Mouse (Mus musculus) lung, adult 18-20 months (tissue): ENCODE data around the gene Lmna.

Experiments used
- DNase-seq, 2 experiments: peaks; one replicate each; pipeline ENCODE4 v3.0.0; 2022; ENCODE audit warnings: mixed read lengths in 2 of 2

The Lmna gene

GRCm38 (mm10) chr3:88467116-88467824 is 42.5 kb downstream of the Lmna start:
- peak; percentile 82 to 87 for DNase-seq

GRCm38 (mm10) chr3:88465127-88465526 is 44.6 kb downstream of the Lmna start:
- no peak for DNase-seq

GRCm38 (mm10) chr3:88464425-88464824 is 45.3 kb downstream of the Lmna start:
- no peak for DNase-seq

- DNase-seq: no peak
Measured at GRCm38 (mm10) chr3:88460983-88461696, 48.6 kb downstream of the Lmna start, which contains the start of gene Sema4a. TSS of gene Sema4a (minus strand) at chr3:88461182.

- no peak for DNase-seq
Measured at GRCm38 (mm10) chr3:88460029-88460428, 49.7 kb downstream of the Lmna start.

- no peak for DNase-seq
Measured at GRCm38 (mm10) chr3:88458778-88459219, 51.0 kb downstream of the Lmna start.

GRCm38 (mm10) chr3:88456746-88457532 is 52.8 kb downstream of the Lmna start:
- DNase-seq: no peak

GRCm38 (mm10) chr3:88456313-88456712 is 53.4 kb downstream of the Lmna start:
- DNase-seq: peak in 1 of 2 experiments; percentile 61

GRCm38 (mm10) chr3:88455588-88456264 is 54.0 kb downstream of the Lmna start:
- DNase-seq: peak; percentile 85 to 89

- no peak for DNase-seq
Measured at GRCm38 (mm10) chr3:88454762-88455587, 54.8 kb downstream of the Lmna start.

GRCm38 (mm10) chr3:88453986-88454385 is 55.8 kb downstream of the Lmna start:
- DNase-seq: no peak

- DNase-seq: no peak
Measured at GRCm38 (mm10) chr3:88453369-88453768, 56.4 kb downstream of the Lmna start.

- DNase-seq: no peak
Measured at GRCm38 (mm10) chr3:88452716-88453115, 57.0 kb downstream of the Lmna start.

GRCm38 (mm10) chr3:88452246-88452645 is 57.5 kb downstream of the Lmna start:
- no peak for DNase-seq

- no peak for DNase-seq
Measured at GRCm38 (mm10) chr3:88450379-88451131, 59.2 kb downstream of the Lmna start.

GRCm38 (mm10) chr3:88449395-88450023 is 60.2 kb downstream of the Lmna start:
- no peak for DNase-seq

GRCm38 (mm10) chr3:88448443-88448842 is 61.3 kb downstream of the Lmna start:
- DNase-seq: no peak

- no peak for DNase-seq
Measured at GRCm38 (mm10) chr3:88447676-88448183, 62.0 kb downstream of the Lmna start.

- no peak for DNase-seq
Measured at GRCm38 (mm10) chr3:88446471-88447123, 63.2 kb downstream of the Lmna start.

- DNase-seq: peak; percentile 76 to 80
Measured at GRCm38 (mm10) chr3:88442888-88443287, 66.9 kb downstream of the Lmna start.
